Mouse (Mus musculus): ENCODE data around the gene Gria4. TPM values are rescaled to one million over a fixed set of nuclear protein-coding genes. Genes with fewer than 3 reads are reported as not detected.
"Not testable (repeated sequence)": the region's sequence is repeated elsewhere in the genome, so short reads cannot be mapped to it uniquely, and the experiment has no call there.

Gria4 gene
- total and polyA plus RNA-seq, 3 experiments = under 0.01 TPM; not detected in 2

DNA sequence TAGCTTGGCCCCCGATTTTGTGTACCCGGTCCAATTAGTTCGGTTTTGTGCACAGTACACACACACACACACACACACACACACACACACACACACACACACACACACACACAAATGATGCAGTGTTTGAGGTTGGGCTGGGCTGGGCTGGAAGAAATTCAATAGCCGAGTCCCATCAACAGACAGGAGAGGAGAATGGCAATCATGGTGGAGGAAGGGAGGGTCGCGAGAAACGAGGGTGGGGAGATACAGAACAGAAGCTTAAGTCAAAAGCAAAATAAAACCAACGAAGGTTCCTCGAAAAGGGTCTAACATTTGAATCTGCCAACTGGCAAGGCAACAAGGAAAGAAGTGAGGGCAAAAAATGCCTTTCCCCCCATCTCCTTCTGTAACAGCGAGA is 1.6 kb downstream of the Gria4 start:
- no peaks in the 10 kb centered on the region for H3K36me3 ChIP-seq (replicated peaks)
- DNase-seq (ENCODE audit: low spot score) (no peak), ATAC-seq (ENCODE audit: extremely low read depth, insufficient number of reproducible peaks, low FRiP score, poor library complexity, severe bottlenecking) (no peak)
- H3K4me1 ChIP-seq (ENCODE audit: insufficient read depth, low read depth, low read length) = no peaks in the 10 kb centered on the region
- no peaks in the 10 kb centered on the region for H3K27me3 ChIP-seq (ENCODE audit: insufficient read depth, low read length)
- no peak overlapping the region for H3K4me3 ChIP-seq (ENCODE audit: low read depth, low read length)
- H3K9me3 ChIP-seq (replicated peaks) = no peaks in the 10 kb centered on the region
- TF ChIP-seq GATA1 (IDR thresholded peaks at IDR 0.05; ENCODE audit: borderline replicate concordance, low read length) = no peak

DNA sequence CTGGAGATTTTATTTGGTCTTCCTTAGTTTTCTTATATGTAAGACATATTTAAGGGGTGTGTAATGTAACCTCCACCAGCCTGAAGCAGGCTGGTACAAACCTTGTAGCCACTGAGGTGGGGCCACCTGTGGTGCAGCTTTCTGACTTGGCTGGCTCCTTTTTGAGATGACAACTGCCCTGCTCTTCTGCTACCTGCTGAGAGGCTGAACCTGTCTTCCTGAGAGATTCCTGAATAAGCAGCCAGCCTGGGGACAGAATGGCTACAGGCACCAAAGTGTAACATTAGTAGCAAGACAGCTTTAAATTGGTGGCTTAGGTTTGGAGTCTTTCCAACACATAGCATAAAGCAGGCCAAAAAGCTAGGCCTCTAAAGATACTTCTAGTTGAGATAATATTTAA is 46.6 kb downstream of the Gria4 start:
- not testable (repeated sequence) for H3K36me3 ChIP-seq (replicated peaks); H3K4me3 ChIP-seq (ENCODE audit: low read depth, low read length); DNase-seq (ENCODE audit: low spot score); H3K27me3 ChIP-seq (ENCODE audit: insufficient read depth, low read length); H3K9me3 ChIP-seq (replicated peaks); H3K4me1 ChIP-seq (ENCODE audit: insufficient read depth, low read depth, low read length); ATAC-seq (ENCODE audit: extremely low read depth, insufficient number of reproducible peaks, low FRiP score, poor library complexity, severe bottlenecking)

DNA sequence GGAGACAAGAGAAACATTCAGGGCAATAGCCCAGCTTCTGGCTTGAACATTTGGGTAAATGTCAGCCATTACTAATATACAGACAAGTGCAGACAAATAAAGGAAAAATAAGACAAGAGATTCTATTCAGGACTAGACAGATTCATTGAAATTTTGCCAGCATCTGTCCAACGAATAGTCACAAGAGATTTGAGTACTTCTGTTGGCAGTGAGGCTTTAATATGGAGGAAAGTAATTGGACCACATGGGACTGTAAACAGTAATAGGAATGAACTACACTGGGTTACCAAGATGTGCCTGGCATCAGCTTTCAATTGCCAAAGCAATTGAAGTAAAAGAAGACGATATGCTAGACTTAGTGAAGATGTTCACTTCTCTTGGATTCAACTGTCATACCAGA is 81.9 kb downstream of the Gria4 start:
- H3K27me3 ChIP-seq (ENCODE audit: insufficient read depth, low read length) = no peaks in the 10 kb centered on the region
- H3K4me3 ChIP-seq (ENCODE audit: low read depth, low read length) = no peak overlapping the region
- H3K9me3 ChIP-seq (replicated peaks) = no peaks in the 10 kb centered on the region
- DNase-seq (ENCODE audit: low spot score) (no peak), ATAC-seq (ENCODE audit: extremely low read depth, insufficient number of reproducible peaks, low FRiP score, poor library complexity, severe bottlenecking) (no peak)
- H3K4me1 ChIP-seq (ENCODE audit: insufficient read depth, low read depth, low read length) = no peaks in the 10 kb centered on the region
- TF ChIP-seq GATA2 (IDR thresholded peaks at IDR 0.05; ENCODE audit: borderline replicate concordance, low read depth, low read length) (no peak), CTCF (IDR thresholded peaks at IDR 0.05; ENCODE audit: low read depth, low read length) (no peak), TAL1 (conservative IDR thresholded peaks at IDR 0.05; ENCODE audit: low read depth, low read length) (no peak), POLR2AphosphoS5 (IDR thresholded peaks at IDR 0.05; ENCODE audit: insufficient replicate concordance, low read depth, low read length) (no peak), GATA1 (IDR thresholded peaks at IDR 0.05; ENCODE audit: borderline replicate concordance, low read length) (no peak)
- H3K36me3 ChIP-seq (replicated peaks) = no peaks in the 10 kb centered on the region

DNA sequence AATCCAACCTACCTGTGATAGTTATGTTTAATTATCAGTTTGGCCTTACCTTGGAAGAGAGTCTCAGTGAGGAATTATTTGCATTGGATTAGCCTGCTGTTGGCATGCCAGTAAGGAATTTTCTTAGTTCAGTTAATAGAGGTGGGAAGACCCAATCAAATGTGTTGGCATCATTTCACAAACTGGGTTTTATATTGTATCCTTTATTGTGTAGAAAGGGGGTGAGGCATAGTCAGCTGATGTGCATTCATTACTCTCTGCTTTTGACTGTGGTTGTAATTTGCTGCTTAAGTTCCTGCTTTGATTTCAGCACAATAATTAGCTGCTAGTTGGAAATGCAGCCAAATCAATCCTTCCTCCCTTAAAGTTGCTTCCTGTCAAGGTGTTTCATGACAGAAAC is 83.7 kb downstream of the Gria4 start:
- ATAC-seq (ENCODE audit: extremely low read depth, insufficient number of reproducible peaks, low FRiP score, poor library complexity, severe bottlenecking) = no peak
- TF ChIP-seq GATA1 (IDR thresholded peaks at IDR 0.05; ENCODE audit: borderline replicate concordance, low read length) = no peak
- TF ChIP-seq TAL1 (conservative IDR thresholded peaks at IDR 0.05; ENCODE audit: low read depth, low read length) = no peak
- TF ChIP-seq POLR2AphosphoS5 (IDR thresholded peaks at IDR 0.05; ENCODE audit: insufficient replicate concordance, low read depth, low read length) = no peak
- no peak for TF ChIP-seq CTCF (IDR thresholded peaks at IDR 0.05; ENCODE audit: low read depth, low read length)
- TF ChIP-seq GATA2 (IDR thresholded peaks at IDR 0.05; ENCODE audit: borderline replicate concordance, low read depth, low read length) = no peak
- no peaks in the 10 kb centered on the region for H3K27me3 ChIP-seq (ENCODE audit: insufficient read depth, low read length)

DNA sequence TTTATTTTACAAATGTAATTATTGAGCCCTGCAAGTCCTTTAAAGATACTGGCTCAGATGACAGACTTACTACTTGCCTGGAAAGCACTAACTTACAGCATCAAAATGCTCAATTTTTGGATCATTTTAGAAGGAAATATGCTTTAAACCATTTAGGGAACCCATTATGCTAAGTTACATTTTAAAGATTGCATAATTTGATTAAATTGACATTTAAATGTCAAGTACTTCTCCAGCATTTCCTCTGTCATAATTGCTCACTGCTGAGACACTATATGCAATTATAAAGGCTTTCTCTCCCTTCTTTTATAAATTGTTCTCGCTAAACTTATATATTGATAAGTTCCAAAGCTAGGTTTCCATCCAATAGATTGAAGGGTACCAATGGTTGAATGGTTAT is 108.9 kb downstream of the Gria4 start:
- Histone ChIP-seq H3K27me3 (ENCODE audit: insufficient read depth, low read length) (no peaks in the 10 kb centered on the region), H3K9me3 (replicated peaks) (no peaks in the 10 kb centered on the region), H3K4me1 (ENCODE audit: insufficient read depth, low read depth, low read length) (no peaks in the 10 kb centered on the region), H3K36me3 (replicated peaks) (no peaks in the 10 kb centered on the region), H3K4me3 (ENCODE audit: low read depth, low read length) (no peak overlapping the region)
- TF ChIP-seq POLR2AphosphoS5 (IDR thresholded peaks at IDR 0.05; ENCODE audit: insufficient replicate concordance, low read depth, low read length) (no peak), GATA2 (IDR thresholded peaks at IDR 0.05; ENCODE audit: borderline replicate concordance, low read depth, low read length) (no peak), GATA1 (IDR thresholded peaks at IDR 0.05; ENCODE audit: borderline replicate concordance, low read length) (no peak), CTCF (IDR thresholded peaks at IDR 0.05; ENCODE audit: low read depth, low read length) (no peak), TAL1 (conservative IDR thresholded peaks at IDR 0.05; ENCODE audit: low read depth, low read length) (no peak)
- DNase-seq (ENCODE audit: low spot score) (no peak), ATAC-seq (ENCODE audit: extremely low read depth, insufficient number of reproducible peaks, low FRiP score, poor library complexity, severe bottlenecking) (no peak)

More for the DNA sequence above, 83.7 kb downstream of the Gria4 start:
- H3K4me1 ChIP-seq (ENCODE audit: insufficient read depth, low read depth, low read length) = no peaks in the 10 kb centered on the region
- no peaks in the 10 kb centered on the region for H3K36me3 ChIP-seq (replicated peaks)
- no peaks in the 10 kb centered on the region for H3K9me3 ChIP-seq (replicated peaks)
- H3K4me3 ChIP-seq (ENCODE audit: low read depth, low read length) = no peak overlapping the region
- DNase-seq (ENCODE audit: low spot score) = no peak

DNA sequence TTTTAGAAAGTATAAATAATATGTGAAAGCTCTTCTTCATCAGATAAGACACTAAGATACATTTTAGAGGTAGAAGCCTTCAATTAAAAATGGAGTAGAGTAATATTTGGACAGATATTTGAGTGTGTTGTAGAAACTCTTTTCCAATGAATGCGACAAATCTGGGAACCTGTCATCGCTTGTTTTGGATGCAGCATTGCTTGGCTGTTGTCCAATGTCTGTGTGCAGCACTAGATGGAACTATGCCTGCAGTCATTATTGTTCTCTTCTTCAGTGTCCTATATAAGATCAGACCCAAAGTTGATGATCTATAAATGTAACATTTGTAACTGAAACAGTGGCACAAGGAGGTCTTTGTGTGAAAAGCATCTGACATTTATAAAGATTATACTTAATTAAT is 115.8 kb downstream of the Gria4 start:
- Histone ChIP-seq H3K27me3 (ENCODE audit: insufficient read depth, low read length) (no peaks in the 10 kb centered on the region), H3K4me1 (ENCODE audit: insufficient read depth, low read depth, low read length) (no peaks in the 10 kb centered on the region), H3K4me3 (ENCODE audit: low read depth, low read length) (no peak overlapping the region), H3K36me3 (replicated peaks) (no peaks in the 10 kb centered on the region), H3K9me3 (replicated peaks) (no peaks in the 10 kb centered on the region)
- no peak for TF ChIP-seq GATA1 (IDR thresholded peaks at IDR 0.05; ENCODE audit: borderline replicate concordance, low read length)
- TF ChIP-seq CTCF (IDR thresholded peaks at IDR 0.05; ENCODE audit: low read depth, low read length) = no peak
- TF ChIP-seq TAL1 (conservative IDR thresholded peaks at IDR 0.05; ENCODE audit: low read depth, low read length) = no peak
- TF ChIP-seq POLR2AphosphoS5 (IDR thresholded peaks at IDR 0.05; ENCODE audit: insufficient replicate concordance, low read depth, low read length) = no peak
- no peak for TF ChIP-seq GATA2 (IDR thresholded peaks at IDR 0.05; ENCODE audit: borderline replicate concordance, low read depth, low read length)
- no peak for ATAC-seq (ENCODE audit: extremely low read depth, insufficient number of reproducible peaks, low FRiP score, poor library complexity, severe bottlenecking)
- no peak for DNase-seq (ENCODE audit: low spot score)

DNA sequence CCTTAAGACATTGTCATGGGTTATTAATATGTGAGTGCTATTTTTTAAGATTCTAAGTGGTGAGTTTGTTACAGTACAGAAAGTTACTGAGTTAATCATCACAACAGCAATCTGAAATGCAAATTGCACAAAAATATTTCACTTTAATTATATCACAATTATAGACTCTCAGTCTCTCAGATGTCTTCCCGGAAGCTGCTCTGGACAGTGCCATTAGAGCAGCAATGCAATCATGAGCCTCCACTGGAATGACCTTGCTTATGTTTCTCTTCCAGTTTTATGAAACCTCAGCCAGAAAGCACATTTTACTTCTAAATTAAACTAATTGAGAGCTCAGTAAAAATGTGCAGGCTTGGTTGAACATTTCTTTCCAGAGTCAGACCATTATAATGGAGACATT is 116.9 kb downstream of the Gria4 start:
- TF ChIP-seq POLR2AphosphoS5 (IDR thresholded peaks at IDR 0.05; ENCODE audit: insufficient replicate concordance, low read depth, low read length) (no peak), CTCF (IDR thresholded peaks at IDR 0.05; ENCODE audit: low read depth, low read length) (no peak), GATA2 (IDR thresholded peaks at IDR 0.05; ENCODE audit: borderline replicate concordance, low read depth, low read length) (no peak), TAL1 (conservative IDR thresholded peaks at IDR 0.05; ENCODE audit: low read depth, low read length) (no peak), GATA1 (IDR thresholded peaks at IDR 0.05; ENCODE audit: borderline replicate concordance, low read length) (no peak)
- no peak overlapping the region for H3K4me3 ChIP-seq (ENCODE audit: low read depth, low read length)
- no peaks in the 10 kb centered on the region for H3K4me1 ChIP-seq (ENCODE audit: insufficient read depth, low read depth, low read length)
- ATAC-seq (ENCODE audit: extremely low read depth, insufficient number of reproducible peaks, low FRiP score, poor library complexity, severe bottlenecking) (no peak), DNase-seq (ENCODE audit: low spot score) (no peak)
- H3K36me3 ChIP-seq (replicated peaks) = no peaks in the 10 kb centered on the region
- H3K27me3 ChIP-seq (ENCODE audit: insufficient read depth, low read length) = no peaks in the 10 kb centered on the region
- no peaks in the 10 kb centered on the region for H3K9me3 ChIP-seq (replicated peaks)

Data from G1E (cell line).